Mouse (Mus musculus): Measurements from ENCODE around the gene Nr4a1. TPM values are rescaled to one million over a fixed set of nuclear protein-coding genes. Genes with fewer than 3 reads are reported as not detected.

Nr4a1 gene
- polyA plus RNA-seq, 2 experiments = 0.19 to 0.42 TPM

DNA sequence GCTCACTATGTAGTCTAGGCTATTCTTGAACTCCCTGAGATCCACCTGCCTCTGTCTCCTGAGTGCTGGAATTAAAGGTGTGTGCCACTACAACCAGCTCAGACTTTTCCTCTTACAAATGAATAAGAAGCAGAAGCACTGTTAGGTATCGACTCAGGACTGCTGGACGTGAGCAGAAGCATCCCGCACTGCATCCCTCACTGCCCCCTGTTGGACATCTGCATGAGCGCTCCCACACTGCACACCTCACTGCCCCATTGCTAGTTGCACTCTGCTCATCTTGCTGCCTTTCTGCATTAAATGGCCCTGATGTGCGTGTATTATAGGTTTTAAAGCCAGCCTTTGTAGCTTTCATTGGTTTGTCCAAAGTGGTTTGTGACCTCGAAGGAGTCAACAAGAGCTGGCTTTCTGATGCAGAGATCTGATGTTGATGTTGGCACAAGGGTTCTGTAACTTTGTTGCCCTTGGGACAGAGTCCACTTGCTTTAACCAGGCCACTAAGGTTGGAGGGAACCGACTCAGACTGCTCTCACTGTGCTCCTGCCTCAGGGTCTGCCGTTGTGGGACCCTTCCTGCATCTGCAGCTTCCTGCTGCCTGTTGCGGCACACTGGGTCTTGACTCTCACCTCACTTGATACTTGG is 32.2 kb downstream of the Nr4a1 start:
- peaks cover 12% of the 10 kb centered on the region for H3K36me3 ChIP-seq (replicated peaks; ENCODE audit: control insufficient read depth, insufficient read depth, low read depth)
- H3K27ac ChIP-seq = no peak overlapping the region
- no peak for ATAC-seq (ENCODE audit: insufficient read depth)
- H3K4me2 ChIP-seq (ENCODE audit: low read depth) = no peak overlapping the region
- TF ChIP-seq EP300 (IDR thresholded peaks at IDR 0.05; ENCODE audit: low read depth) = no peak
- peak; percentile 73 for TF ChIP-seq CTCF (IDR thresholded peaks at IDR 0.05; ENCODE audit: low read depth)
- WGBS (ENCODE audit: insufficient replicate concordance) = 62% methylated on average over 9 of the region's 9 CpGs
- no peak overlapping the region for H3K4me3 ChIP-seq (ENCODE audit: insufficient read depth in 1 of 2, low read depth in 2 of 2, low read length in 2 of 2)
- H3K9me3 ChIP-seq (ENCODE audit: control insufficient read depth, low read length) = no peaks in the 10 kb centered on the region
- no peak for DNase-seq (ENCODE audit: low read depth in 3 of 3, low spot score in 3 of 3)
- no peaks in the 10 kb centered on the region for H3K27me3 ChIP-seq (ENCODE audit: control insufficient read depth, insufficient read depth, low read length)
- no peak overlapping the region for H3K9ac ChIP-seq (replicated peaks)
- H3K4me1 ChIP-seq (replicated peaks; ENCODE audit: control insufficient read depth in 2 of 2, insufficient read depth in 2 of 2, low read length in 1 of 2) = peaks cover 0 to 6% of the 10 kb centered on the region in 2 experiments; a peak in 1 of 4 replicates

DNA sequence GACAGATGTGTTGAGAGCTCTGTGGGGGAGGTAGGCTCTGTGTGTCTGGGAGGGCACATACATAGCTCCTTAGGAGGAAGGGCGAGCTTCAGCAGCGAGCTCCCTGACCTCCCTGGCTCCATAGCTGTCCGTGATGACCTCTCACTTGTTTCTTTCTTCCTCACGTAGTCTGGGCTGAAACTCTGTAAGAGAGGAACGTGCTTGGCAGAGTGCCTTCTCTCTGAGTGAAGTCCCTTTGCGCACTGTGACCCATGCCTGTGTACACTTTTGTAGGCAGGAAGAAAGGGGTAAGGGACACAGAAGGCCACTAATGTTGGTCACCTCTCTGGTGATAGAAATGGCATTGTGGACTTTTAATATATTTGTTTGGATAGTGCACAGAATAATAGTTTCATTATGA is 33.3 kb downstream of the Nr4a1 start:
- H3K27ac ChIP-seq = no peak overlapping the region
- H3K27me3 ChIP-seq (ENCODE audit: control insufficient read depth, insufficient read depth, low read length) = no peaks in the 10 kb centered on the region
- WGBS (ENCODE audit: insufficient replicate concordance) = 86% methylated on average over 6 of the region's 6 CpGs
- no peak overlapping the region for H3K4me2 ChIP-seq (ENCODE audit: low read depth)
- no peak overlapping the region for H3K4me3 ChIP-seq (ENCODE audit: insufficient read depth in 1 of 2, low read depth in 2 of 2, low read length in 2 of 2)
- no peak for ATAC-seq (ENCODE audit: insufficient read depth)
- no peak overlapping the region for H3K9ac ChIP-seq (replicated peaks)
- no peaks in the 10 kb centered on the region for H3K9me3 ChIP-seq (ENCODE audit: control insufficient read depth, low read length)
- peaks cover 12% of the 10 kb centered on the region for H3K36me3 ChIP-seq (replicated peaks; ENCODE audit: control insufficient read depth, insufficient read depth, low read depth)
- no peak for DNase-seq (ENCODE audit: low read depth in 3 of 3, low spot score in 3 of 3)
- no peak for TF ChIP-seq EP300 (IDR thresholded peaks at IDR 0.05; ENCODE audit: low read depth)
- TF ChIP-seq CTCF (IDR thresholded peaks at IDR 0.05; ENCODE audit: low read depth) = no peak
- H3K4me1 ChIP-seq (replicated peaks; ENCODE audit: control insufficient read depth in 2 of 2, insufficient read depth in 2 of 2, low read length in 1 of 2) = peaks cover 0 to 6% of the 10 kb centered on the region in 2 experiments; a peak in 1 of 4 replicates

DNA sequence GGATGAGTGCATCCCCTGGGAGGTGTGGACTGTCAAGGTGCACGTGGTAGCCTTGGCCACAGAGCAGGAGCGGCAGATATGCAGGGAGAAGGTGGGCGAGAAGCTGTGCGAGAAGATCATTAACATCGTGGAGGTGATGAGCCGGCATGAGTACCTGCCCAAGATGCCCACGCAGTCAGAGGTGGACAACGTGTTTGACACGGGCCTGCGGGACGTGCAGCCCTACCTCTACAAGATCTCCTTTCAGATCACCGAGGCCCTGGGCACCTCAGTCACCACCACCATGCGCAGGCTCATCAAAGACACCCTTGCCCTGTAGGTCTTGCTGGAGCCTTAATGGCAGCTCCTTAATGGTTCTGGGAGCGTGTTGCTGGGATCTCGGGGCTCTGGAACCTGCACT is 36.3 kb downstream of the Nr4a1 start:
- no peak for TF ChIP-seq EP300 (IDR thresholded peaks at IDR 0.05; ENCODE audit: low read depth)
- TF ChIP-seq CTCF (IDR thresholded peaks at IDR 0.05; ENCODE audit: low read depth) = no peak
- no peak for DNase-seq (ENCODE audit: low read depth in 3 of 3, low spot score in 3 of 3)
- no peaks in the 10 kb centered on the region for H3K4me1 ChIP-seq (replicated peaks; ENCODE audit: control insufficient read depth in 2 of 2, insufficient read depth in 2 of 2, low read length in 1 of 2)
- 77% methylated on average over 15 of the region's 15 CpGs for WGBS (ENCODE audit: insufficient replicate concordance)
- H3K4me3 ChIP-seq (ENCODE audit: insufficient read depth in 1 of 2, low read depth in 2 of 2, low read length in 2 of 2) = no peak overlapping the region
- H3K27me3 ChIP-seq (ENCODE audit: control insufficient read depth, insufficient read depth, low read length) = no peaks in the 10 kb centered on the region
- no peak overlapping the region for H3K4me2 ChIP-seq (ENCODE audit: low read depth)
- no peaks in the 10 kb centered on the region for H3K9me3 ChIP-seq (ENCODE audit: control insufficient read depth, low read length)
- ATAC-seq (ENCODE audit: insufficient read depth) = no peak
- H3K27ac ChIP-seq = no peak overlapping the region
- peaks cover 12% of the 10 kb centered on the region for H3K36me3 ChIP-seq (replicated peaks; ENCODE audit: control insufficient read depth, insufficient read depth, low read depth)
- H3K9ac ChIP-seq (replicated peaks) = no peak overlapping the region

DNA sequence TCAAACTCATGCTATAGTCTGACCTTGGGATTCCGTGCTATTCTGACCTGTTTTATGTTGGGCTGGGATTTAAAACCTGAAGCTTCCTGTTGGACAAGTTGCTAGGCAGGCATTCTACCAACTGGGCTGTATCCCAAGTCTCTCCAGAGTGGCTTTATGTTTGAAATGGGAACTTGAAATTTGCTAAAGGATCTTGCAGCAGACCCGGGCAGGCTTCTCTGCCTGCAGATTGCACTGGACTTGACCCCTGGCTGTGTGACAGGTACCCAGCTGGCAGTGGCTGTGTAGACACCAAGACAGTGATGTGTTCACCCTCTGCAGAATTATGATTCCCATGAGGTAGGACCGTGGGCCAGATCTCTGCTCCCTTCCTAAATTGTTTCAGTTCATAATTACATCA is 37.9 kb downstream of the Nr4a1 start:
- H3K4me1 ChIP-seq (replicated peaks; ENCODE audit: control insufficient read depth in 2 of 2, insufficient read depth in 2 of 2, low read length in 1 of 2) = no peaks in the 10 kb centered on the region
- no peaks in the 10 kb centered on the region for H3K27me3 ChIP-seq (ENCODE audit: control insufficient read depth, insufficient read depth, low read length)
- no peak overlapping the region for H3K4me3 ChIP-seq (ENCODE audit: insufficient read depth in 1 of 2, low read depth in 2 of 2, low read length in 2 of 2)
- TF ChIP-seq CTCF (IDR thresholded peaks at IDR 0.05; ENCODE audit: low read depth) = no peak
- no peak for TF ChIP-seq EP300 (IDR thresholded peaks at IDR 0.05; ENCODE audit: low read depth)
- ATAC-seq (ENCODE audit: insufficient read depth) = no peak
- H3K27ac ChIP-seq = no peak overlapping the region
- no peak overlapping the region for H3K9ac ChIP-seq (replicated peaks)
- DNase-seq (ENCODE audit: low read depth in 3 of 3, low spot score in 3 of 3) = no peak
- H3K9me3 ChIP-seq (ENCODE audit: control insufficient read depth, low read length) = no peaks in the 10 kb centered on the region
- WGBS (ENCODE audit: insufficient replicate concordance) = 78% methylated on average over 3 of the region's 3 CpGs
- peaks cover 12% of the 10 kb centered on the region for H3K36me3 ChIP-seq (replicated peaks; ENCODE audit: control insufficient read depth, insufficient read depth, low read depth)
- no peak overlapping the region for H3K4me2 ChIP-seq (ENCODE audit: low read depth)

DNA sequence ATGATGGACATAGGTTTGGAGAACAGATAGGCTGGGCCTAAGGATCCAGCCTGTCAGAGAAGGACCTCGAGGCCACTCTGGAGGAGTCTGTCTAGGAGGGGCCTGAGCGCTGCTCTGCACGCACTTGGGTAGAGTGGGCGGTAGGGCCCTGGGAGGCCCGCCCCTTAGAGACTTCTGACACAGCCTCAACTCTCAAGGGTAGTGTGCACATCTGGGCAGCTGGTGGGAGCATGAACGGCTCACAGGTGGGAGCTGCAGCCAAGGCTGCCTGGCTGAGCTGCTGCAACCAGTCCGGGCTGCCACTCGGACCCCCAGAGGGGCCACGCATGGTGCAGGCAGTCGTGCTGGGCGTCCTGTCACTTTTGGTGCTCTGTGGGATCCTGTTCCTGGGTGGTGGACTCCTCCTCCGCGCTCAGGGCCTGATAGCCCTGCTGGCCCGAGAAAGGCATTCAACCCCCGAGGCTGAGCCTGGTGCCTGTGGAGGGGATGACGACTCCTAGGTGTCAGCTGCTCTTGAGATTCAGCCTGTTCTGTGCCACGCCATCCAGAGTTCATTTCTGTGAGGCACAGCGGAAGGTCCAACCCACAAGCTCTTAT is 39.1 kb downstream of the Nr4a1 start, which contains the start of gene 6030408B16Rik:
TSS of gene 6030408B16Rik (plus strand) at position 188 of the 597 bp plus-strand sequence.
- Histone ChIP-seq H3K9me3 (ENCODE audit: control insufficient read depth, low read length) (no peaks in the 10 kb centered on the region), H3K27ac (no peak within 1 kb of the TSS), H3K4me1 (replicated peaks; ENCODE audit: control insufficient read depth in 2 of 2, insufficient read depth in 2 of 2, low read length in 1 of 2) (no peaks in the 10 kb centered on the region), H3K4me3 (ENCODE audit: insufficient read depth in 1 of 2, low read depth in 2 of 2, low read length in 2 of 2) (no peak within 1 kb of the TSS), H3K4me2 (ENCODE audit: low read depth) (no peak within 1 kb of the TSS), H3K27me3 (ENCODE audit: control insufficient read depth, insufficient read depth, low read length) (no peaks in the 10 kb centered on the region), H3K36me3 (replicated peaks; ENCODE audit: control insufficient read depth, insufficient read depth, low read depth) (peaks cover 8% of the 10 kb centered on the region), H3K9ac (replicated peaks) (no peak within 1 kb of the TSS)
- ATAC-seq (ENCODE audit: insufficient read depth) (no peak), DNase-seq (ENCODE audit: low read depth in 3 of 3, low spot score in 3 of 3) (no peak)
- WGBS (ENCODE audit: insufficient replicate concordance) = 71% methylated on average over 18 of the region's 18 CpGs
- no peak for TF ChIP-seq CTCF (IDR thresholded peaks at IDR 0.05; ENCODE audit: low read depth)
